Mouse (Mus musculus) c-Kit-positive CD71-negative TER-119-negative erythroid progenitor cells, embryonic 14.5 days (primary cell): ENCODE results near the gene 2300002M23Rik.

Experiments used
- DNase-seq: peaks from one replicate; pipeline ENCODE4 v3.0.0-alpha.2; 2013; ENCODE audit warnings: low read depth

Gene 2300002M23Rik

DNA sequence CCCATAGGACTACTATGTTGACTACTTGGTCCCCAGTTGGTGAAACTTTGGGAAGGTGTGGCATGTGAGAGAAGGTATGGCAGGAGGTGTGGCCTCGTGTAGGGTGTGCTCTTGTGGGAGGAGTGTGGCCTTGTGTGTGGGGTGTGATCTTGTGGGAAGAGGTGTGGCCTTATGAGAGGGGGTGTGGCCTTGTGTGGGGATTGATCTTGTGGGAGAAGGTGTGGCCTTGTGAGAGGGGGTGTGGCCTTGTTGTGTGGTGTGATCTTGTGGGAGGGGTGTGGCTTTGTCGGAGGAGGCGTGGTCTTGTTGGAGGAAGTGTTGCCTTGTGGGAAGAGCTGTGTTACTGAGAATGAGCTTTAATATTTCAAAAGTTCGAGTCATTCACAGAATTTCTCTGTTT, 49.9 kb downstream of the 2300002M23Rik start:
- no peak for DNase-seq
